In the genomic region with DNA sequence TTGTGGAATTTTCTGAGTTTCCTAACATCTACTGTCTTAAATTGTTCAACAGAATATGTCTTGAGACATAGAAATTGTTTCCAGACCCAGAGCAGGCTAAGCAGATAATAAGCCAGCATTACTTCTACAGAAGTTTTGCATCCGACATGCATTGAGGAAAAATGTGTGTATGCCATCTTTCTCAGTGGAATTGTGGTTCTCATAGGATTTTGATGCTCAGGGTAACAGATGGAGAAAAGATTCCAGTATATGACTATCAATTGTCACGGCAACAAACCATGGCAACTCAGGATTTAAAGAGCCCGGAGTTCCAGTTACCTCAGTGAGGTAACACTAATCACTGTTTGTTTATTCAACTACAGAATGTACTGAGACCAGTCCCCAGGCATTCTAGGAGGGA, we compare ENCODE assay signal across 14 mouse cellular contexts.
"Had no signal": no experiment of that assay in that cellular context is flagged by ENCODE, and none has a peak within 500 bp of the region (broad histone marks: within the 10 kb centered on the region; RNA-seq: fewer than 3 reads in every experiment).

No protein-coding gene starts in this region.

- ATAC-seq: intestine, postnatal 0 days; midbrain, embryonic 13.5 days had no signal

- H3K4me2 ChIP-seq: liver, embryonic 13.5 days; midbrain, embryonic 13.5 days had no signal

- H3K9ac ChIP-seq: liver, embryonic 13.5 days; midbrain, embryonic 13.5 days had no signal

- H3K27ac ChIP-seq: kidney, postnatal 0 days; liver, embryonic 13.5 days; midbrain, embryonic 13.5 days; stomach, postnatal 0 days had no signal

- DNase-seq: kidney, adult 2 months; kidney, postnatal 25 days; layer of hippocampus, adult 9-11 months; liver, embryonic 13.5 days; lung, adult 2 months; lung, postnatal 14 days; lung, postnatal 4 days; thymus, adult 2 months; thymus, postnatal 14 days; thymus, postnatal 4 days had no signal

- H3K36me3 ChIP-seq: liver, embryonic 13.5 days; midbrain, embryonic 13.5 days had no signal

- H3K9me3 ChIP-seq: liver, embryonic 13.5 days; midbrain, embryonic 13.5 days had no signal

- H3K27me3 ChIP-seq: liver, embryonic 13.5 days; midbrain, embryonic 13.5 days had no signal

- H3K4me3 ChIP-seq: liver, embryonic 13.5 days; midbrain, embryonic 13.5 days had no signal

- H3K4me1 ChIP-seq: liver, embryonic 13.5 days had no signal
